Mouse (Mus musculus) midbrain, embryonic 10.5 days (tissue): ENCODE results near the gene Smndc1. TPM values are rescaled to one million over a fixed set of nuclear protein-coding genes. Genes with fewer than 3 reads are reported as not detected.

ENCODE experiments used
- DNase-seq: peaks from one replicate; pipeline ENCODE4 v3.0.0-alpha.2; 2017; ENCODE audit warnings: low spot score
- H3K27ac ChIP-seq: fragments of 300-500 bp; sonication (generic); replicated peaks from 2 replicates; pipeline ENCODE4 v1.5.1; 2016; ENCODE audit warnings: mild to moderate bottlenecking
- H3K27me3 ChIP-seq: fragments of 300-500 bp; sonication (generic); 2 replicates; pipeline ENCODE4 v1.6.1; 2016; ENCODE audit warnings: low read depth, mild to moderate bottlenecking; ENCODE audit not compliant: poor library complexity, severe bottlenecking
- H3K36me3 ChIP-seq: fragments of 300-500 bp; sonication (generic); 2 replicates; pipeline ENCODE4 v1.6.1; 2016; ENCODE audit warnings: mild to moderate bottlenecking, moderate library complexity
- H3K4me1 ChIP-seq: fragments of 300-500 bp; sonication (generic); 2 replicates; pipeline ENCODE4 v1.6.1; 2016
- H3K4me3 ChIP-seq: fragments of 300-500 bp; sonication (generic); 2 replicates; pipeline ENCODE4 v1.5.1; 2016; ENCODE audit warnings: mild to moderate bottlenecking, moderate library complexity
- H3K9me3 ChIP-seq: fragments of 300-500 bp; sonication (generic); replicated peaks from 2 replicates; pipeline ENCODE4 v1.6.1; 2016; ENCODE audit warnings: mild to moderate bottlenecking
- WGBS: fragments of 180-500 bp; shearing (Covaris S2); methylation state at CpG from one replicate; pipeline ENCODE4 v1.1.7; 2016; 5-methylcytosine and 5-hydroxymethylcytosine counted together
- polyA plus RNA-seq: library from polyadenylated mRNA; unstranded; fragments of >200 nt; fragmentation: Nextera tagmentation; extraction: Ambion mirVana; gene quantifications from 2 replicates; pipeline ENCODE4 v1.2.1, GENCODE M21; 2016

The Smndc1 gene
- polyA plus RNA-seq, 1 experiment from 2014 or later: 44.4 TPM

- no peak overlapping the region for H3K27ac ChIP-seq
- 87% methylated on average over 16 of the region's 16 CpGs for WGBS
- peaks cover 17% of the 10 kb centered on the region for H3K4me1 ChIP-seq
- no peak overlapping the region for H3K4me3 ChIP-seq
- no peaks in the 10 kb centered on the region for H3K27me3 ChIP-seq
- no peak for DNase-seq
- no peaks in the 10 kb centered on the region for H3K9me3 ChIP-seq
- peaks cover 20% of the 10 kb centered on the region for H3K36me3 ChIP-seq
Observed at GRCm38 (mm10) chr19:53344062-53344461, 46.3 kb downstream of the Smndc1 start.

GRCm38 (mm10) chr19:53343174-53343881, 47.0 kb downstream of the Smndc1 start:
- H3K27me3 ChIP-seq: no peaks in the 10 kb centered on the region
- DNase-seq: no peak
- H3K9me3 ChIP-seq: no peaks in the 10 kb centered on the region
- H3K36me3 ChIP-seq: peaks cover 18% of the 10 kb centered on the region
- WGBS: 93% methylated on average over 13 of the region's 13 CpGs
- H3K4me3 ChIP-seq: no peak overlapping the region
- H3K27ac ChIP-seq: no peak overlapping the region
- H3K4me1 ChIP-seq: peaks cover 17% of the 10 kb centered on the region

DNA sequence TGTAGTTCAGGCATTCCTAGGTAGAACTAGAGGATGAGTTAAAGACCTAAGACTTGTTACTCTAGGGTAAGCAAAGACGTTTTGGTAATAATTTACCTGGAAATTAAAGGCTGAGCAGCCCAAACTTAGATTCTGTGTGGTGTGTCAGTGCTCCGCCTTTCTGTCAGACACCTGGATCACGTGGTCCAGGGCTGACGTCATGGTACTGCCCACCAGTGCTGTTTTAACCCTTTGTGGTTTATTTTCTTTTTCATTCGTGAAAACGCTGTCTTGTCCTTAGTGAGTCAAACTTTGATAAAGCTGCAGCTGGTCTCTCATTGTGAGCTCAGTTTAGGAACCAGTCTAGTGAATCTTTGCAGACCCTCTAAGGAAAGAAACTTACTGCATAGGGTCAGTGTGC, 50.0 kb downstream of the Smndc1 start:
- Histone ChIP-seq H3K4me3 (no peak overlapping the region), H3K27me3 (no peaks in the 10 kb centered on the region), H3K27ac (no peak overlapping the region), H3K36me3 (peaks cover 33% of the 10 kb centered on the region), H3K9me3 (peaks cover 7% of the 10 kb centered on the region; the same call in 1 of the 2 replicates), H3K4me1 (peaks cover 17% of the 10 kb centered on the region)
- no peak for DNase-seq
- WGBS: 38% methylated on average over 6 of the region's 6 CpGs

DNA sequence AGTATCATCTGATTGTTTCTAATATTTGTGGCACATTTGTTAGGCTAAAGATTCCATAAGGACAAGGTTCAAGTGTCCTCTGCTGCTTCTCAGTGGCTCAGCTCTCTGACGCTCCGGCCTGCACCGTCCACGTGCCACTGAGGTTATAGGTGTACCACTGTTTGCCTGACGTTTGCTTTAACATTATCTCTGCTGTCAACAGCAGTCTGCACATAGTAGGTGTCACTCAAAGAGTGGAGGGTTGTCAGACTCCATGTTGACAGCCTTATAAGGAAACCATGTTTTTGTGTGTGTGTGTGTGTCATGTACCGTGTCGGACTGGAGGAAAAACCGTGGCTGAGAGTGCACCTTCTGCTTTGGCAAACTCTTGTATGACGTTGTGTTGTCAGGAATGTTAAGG, 55.1 kb downstream of the Smndc1 start:
- Histone ChIP-seq H3K27me3 (no peaks in the 10 kb centered on the region), H3K36me3 (peaks cover 74% of the 10 kb centered on the region), H3K27ac (no peak overlapping the region), H3K4me3 (no peak overlapping the region), H3K9me3 (peaks cover 7% of the 10 kb centered on the region; the same call in 1 of the 2 replicates), H3K4me1 (peaks cover 10% of the 10 kb centered on the region)
- DNase-seq: no peak
- 94% methylated on average over 9 of the region's 9 CpGs for WGBS

DNA sequence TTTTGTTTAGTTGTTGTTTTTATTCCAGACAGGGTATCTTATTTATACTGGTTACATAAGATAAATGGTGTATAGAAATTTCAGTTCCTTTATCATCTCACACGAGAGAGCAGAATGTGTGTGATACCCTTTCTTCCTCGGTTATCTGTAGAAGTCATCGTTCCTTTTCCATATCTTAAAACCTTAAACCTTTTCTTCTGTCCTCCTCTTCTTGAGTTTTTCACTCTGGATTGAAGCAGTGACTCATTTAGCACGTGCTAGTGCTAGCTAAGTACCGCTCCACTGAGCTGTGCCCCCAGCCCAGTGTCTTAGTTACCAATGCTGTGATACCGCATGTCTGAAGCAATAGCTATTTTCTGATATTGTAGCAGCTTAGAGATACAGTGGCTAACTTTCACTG, 56.6 kb downstream of the Smndc1 start:
- Histone ChIP-seq H3K9me3 (peaks cover 7% of the 10 kb centered on the region; the same call in 1 of the 2 replicates), H3K27ac (no peak overlapping the region), H3K4me3 (no peak overlapping the region), H3K4me1 (peaks cover 20% of the 10 kb centered on the region), H3K36me3 (peaks cover 72% of the 10 kb centered on the region), H3K27me3 (no peaks in the 10 kb centered on the region)
- 91% methylated on average over 6 of the region's 6 CpGs for WGBS
- DNase-seq: no peak

DNA sequence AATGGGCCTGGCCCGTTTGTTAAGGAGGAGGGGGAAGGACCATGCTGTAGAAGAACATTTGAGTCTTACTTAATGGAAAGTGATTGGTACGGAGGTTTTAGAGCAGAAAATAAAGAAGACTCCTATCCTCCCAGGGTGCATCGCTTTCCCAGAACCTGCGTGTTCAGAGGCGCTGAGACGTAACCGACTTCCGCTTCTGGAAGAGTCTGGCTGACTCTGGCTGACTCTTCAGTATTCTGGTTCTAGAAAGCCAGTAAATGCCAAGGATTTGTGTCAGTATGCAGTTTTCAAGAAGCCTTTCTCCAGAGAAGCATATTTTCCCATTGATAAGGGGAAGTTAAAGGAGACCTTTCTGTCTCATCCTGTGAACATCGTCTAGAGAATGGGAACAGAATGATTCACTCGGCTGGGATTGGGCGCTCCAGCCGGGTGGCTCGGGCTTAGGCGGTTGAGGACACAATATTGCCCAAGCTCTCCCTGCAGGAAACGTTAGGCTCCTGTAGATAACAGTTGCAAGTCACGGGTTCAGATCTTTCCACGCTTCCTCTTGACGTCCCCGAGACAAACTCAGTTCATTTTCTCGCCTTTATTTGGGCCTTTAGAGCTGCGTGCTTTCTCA, 58.4 kb downstream of the Smndc1 start:
- Histone ChIP-seq H3K36me3 (peaks cover 57% of the 10 kb centered on the region), H3K27ac (no peak overlapping the region), H3K4me1 (peaks cover 25% of the 10 kb centered on the region), H3K4me3 (no peak overlapping the region), H3K9me3 (no peaks in the 10 kb centered on the region), H3K27me3 (no peaks in the 10 kb centered on the region)
- DNase-seq: no peak
- 93% methylated on average over 21 of the region's 21 CpGs for WGBS

- H3K4me3 ChIP-seq: peak overlapping the region; percentile 72
- peak overlapping the region; percentile 84 for H3K27ac ChIP-seq
- under 1% methylated on average over 29 of the region's 29 CpGs for WGBS
- no peaks in the 10 kb centered on the region for H3K27me3 ChIP-seq
- H3K36me3 ChIP-seq: peaks cover 37% of the 10 kb centered on the region
- DNase-seq: peak; percentile 82
- H3K9me3 ChIP-seq: no peaks in the 10 kb centered on the region
- H3K4me1 ChIP-seq: peaks cover 40% of the 10 kb centered on the region
Observed at GRCm38 (mm10) chr19:53329992-53330381, 60.4 kb downstream of the Smndc1 start.

Other genes with a start within 250 kb of the Smndc1 start
- 19.7 and 28.5 TPM in 2 replicates for gene Mxi1, start 80.1 kb downstream of the Smndc1 start, polyA plus RNA-seq
- 2.1 and 4.3 TPM in 2 replicates for gene Gm10197, start 18.8 kb downstream of the Smndc1 start, polyA plus RNA-seq
- gene Dusp5, start 138.5 kb upstream of the Smndc1 start, polyA plus RNA-seq: 4.0 and 6.3 TPM in 2 replicates
- gene Nutf2-ps1, start 198.5 kb upstream of the Smndc1 start, polyA plus RNA-seq: 609 and 658 TPM in 2 replicates
- gene Smc3, start 209.8 kb upstream of the Smndc1 start, polyA plus RNA-seq: 74.3 and 76.9 TPM in 2 replicates